Mouse (Mus musculus) stomach, embryonic 16.5 days (tissue): ENCODE data around the gene Large2. TPM values are rescaled to one million over a fixed set of nuclear protein-coding genes. Genes with fewer than 3 reads are reported as not detected.

Source experiments
- ATAC-seq: fragments of 200-750 bp; cut with Nextera tagmentation; 2 replicates; pipeline ENCODE4 v1.8.0; 2017; ENCODE audit warnings: moderate number of reproducible peaks, moderate TSS enrichment; ENCODE audit not compliant: insufficient read depth, low FRiP score
- H3K27ac ChIP-seq: fragments of 300-500 bp; sonication (generic); 2 replicates; pipeline ENCODE4 v1.5.1; 2014; ENCODE audit warnings: low read length
- H3K27me3 ChIP-seq: fragments of 300-500 bp; sonication (generic); 2 replicates; pipeline ENCODE4 v1.6.1; 2014; ENCODE audit warnings: low read length, control low read depth, mixed read lengths; ENCODE audit not compliant: control insufficient read depth, insufficient read depth
- H3K36me3 ChIP-seq: fragments of 300-500 bp; sonication (generic); 2 replicates; pipeline ENCODE4 v1.6.1; 2014; ENCODE audit warnings: low read length; ENCODE audit not compliant: control insufficient read depth, insufficient read depth
- H3K4me1 ChIP-seq: fragments of 300-500 bp; sonication (generic); 2 replicates; pipeline ENCODE4 v1.6.1; 2014; ENCODE audit warnings: low read length, control low read depth, mixed read lengths; ENCODE audit not compliant: control insufficient read depth, insufficient read depth
- H3K4me2 ChIP-seq: fragments of 300-500 bp; sonication (generic); 2 replicates; pipeline ENCODE4 v1.6.1; 2014; ENCODE audit warnings: low read depth, low read length, mixed read lengths
- H3K4me3 ChIP-seq: fragments of 300-500 bp; sonication (generic); replicated peaks from 2 replicates; pipeline ENCODE4 v1.5.1; 2014; ENCODE audit warnings: mild to moderate bottlenecking, low read length
- H3K9ac ChIP-seq: fragments of 300-500 bp; sonication (generic); 2 replicates; pipeline ENCODE4 v1.6.1; 2014; ENCODE audit warnings: low read length
- H3K9me3 ChIP-seq: fragments of 300-500 bp; sonication (generic); replicated peaks from 2 replicates; pipeline ENCODE4 v1.6.1; 2016; ENCODE audit warnings: low read length, control low read depth; ENCODE audit not compliant: control insufficient read depth
- WGBS: fragments of 180-500 bp; shearing (Covaris S2); extraction: QIAGEN DNeasy Blood & Tissue Kit; methylation state at CpG from one replicate; pipeline ENCODE4 v1.1.7; 2014; 5-methylcytosine and 5-hydroxymethylcytosine counted together
- microRNA-seq: library from miRNA; unstranded; fragments of <30 nt; microRNA quantifications from one replicate; pipeline ENCODE4, GENCODE M21; 2016
- polyA plus RNA-seq: library from polyadenylated mRNA; unstranded; fragments of >200 nt; fragmentation: Nextera tagmentation; extraction: Ambion mirVana; gene quantifications from 2 replicates; pipeline ENCODE4 v1.2.1, GENCODE M21; 2015

Gene Large2
- polyA plus RNA-seq, 1 experiment from 2014 or later = 12.6 TPM

GRCm38 (mm10) chr2:92328206-92328605 lies 46.5 kb downstream of the Large2 start:
- ATAC-seq = no peak
- no peak overlapping the region for H3K27ac ChIP-seq
- H3K4me3 ChIP-seq = no peak overlapping the region
- H3K4me2 ChIP-seq = no peak overlapping the region
- H3K4me1 ChIP-seq = no peaks in the 10 kb centered on the region
- no peaks in the 10 kb centered on the region for H3K27me3 ChIP-seq
- peaks cover 3% of the 10 kb centered on the region; the same call in 1 of the 2 replicates for H3K36me3 ChIP-seq
- no peaks in the 10 kb centered on the region for H3K9me3 ChIP-seq
- H3K9ac ChIP-seq = no peak overlapping the region
- 90% methylated on average over 8 of the region's 8 CpGs for WGBS

GRCm38 (mm10) chr2:92327601-92328000 lies 47.1 kb downstream of the Large2 start:
- Histone ChIP-seq H3K4me3 (no peak overlapping the region), H3K36me3 (0 out of 2 replicates have a peak, but pooled peaks cover 1% of the 10 kb centered on the region), H3K9me3 (no peaks in the 10 kb centered on the region), H3K9ac (no peak overlapping the region), H3K4me2 (no peak overlapping the region), H3K27me3 (no peaks in the 10 kb centered on the region), H3K4me1 (no peaks in the 10 kb centered on the region), H3K27ac (no peak overlapping the region)
- ATAC-seq = no peak
- WGBS = 91% methylated on average over 4 of the region's 4 CpGs

- no peaks in the 10 kb centered on the region for H3K27me3 ChIP-seq
- no peak overlapping the region for H3K27ac ChIP-seq
- H3K9ac ChIP-seq = no peak overlapping the region
- ATAC-seq = no peak
- no peaks in the 10 kb centered on the region for H3K4me1 ChIP-seq
- 0 out of 2 replicates have a peak, but pooled peaks cover 8% of the 10 kb centered on the region for H3K36me3 ChIP-seq
- no peaks in the 10 kb centered on the region for H3K9me3 ChIP-seq
- H3K4me3 ChIP-seq = no peak overlapping the region
- 58% methylated on average over 1 of the region's 1 CpGs for WGBS
- H3K4me2 ChIP-seq = no peak overlapping the region
These were observed 48.4 kb downstream of the Large2 start for GRCm38 (mm10) chr2:92326221-92326620.

- ATAC-seq = no peak
- H3K4me3 ChIP-seq = no peak overlapping the region
- H3K9ac ChIP-seq = no peak overlapping the region
- 84% methylated on average over 7 of the region's 7 CpGs for WGBS
- H3K36me3 ChIP-seq = 0 out of 2 replicates have a peak, but pooled peaks cover 8% of the 10 kb centered on the region
- no peak overlapping the region for H3K4me2 ChIP-seq
- H3K27ac ChIP-seq = no peak overlapping the region
- no peaks in the 10 kb centered on the region for H3K27me3 ChIP-seq
- no peaks in the 10 kb centered on the region for H3K4me1 ChIP-seq
- no peaks in the 10 kb centered on the region for H3K9me3 ChIP-seq
These were observed 49.0 kb downstream of the Large2 start for GRCm38 (mm10) chr2:92325676-92326075.

- H3K4me2 ChIP-seq = no peak overlapping the region
- H3K36me3 ChIP-seq = 0 out of 2 replicates have a peak, but pooled peaks cover 8% of the 10 kb centered on the region
- H3K27me3 ChIP-seq = no peaks in the 10 kb centered on the region
- no peaks in the 10 kb centered on the region for H3K9me3 ChIP-seq
- ATAC-seq = no peak
- H3K27ac ChIP-seq = no peak overlapping the region
- no peaks in the 10 kb centered on the region for H3K4me1 ChIP-seq
- H3K4me3 ChIP-seq = no peak overlapping the region
- no peak overlapping the region for H3K9ac ChIP-seq
- 85% methylated on average over 2 of the region's 2 CpGs for WGBS
These were observed 52.0 kb downstream of the Large2 start for GRCm38 (mm10) chr2:92322669-92323068.

- Histone ChIP-seq H3K4me3 (no peak overlapping the region), H3K36me3 (0 out of 2 replicates have a peak, but pooled peaks cover 3% of the 10 kb centered on the region), H3K9ac (no peak overlapping the region), H3K27ac (no peak overlapping the region), H3K9me3 (no peaks in the 10 kb centered on the region), H3K4me2 (no peak overlapping the region), H3K27me3 (no peaks in the 10 kb centered on the region), H3K4me1 (0 out of 2 replicates have a peak, but pooled peaks cover 3% of the 10 kb centered on the region)
- no peak for ATAC-seq
- 78% methylated on average over 5 of the region's 5 CpGs for WGBS
These were observed 57.4 kb downstream of the Large2 start for GRCm38 (mm10) chr2:92317228-92317627.

GRCm38 (mm10) chr2:92316652-92317051 lies 58.0 kb downstream of the Large2 start:
- H3K4me1 ChIP-seq = 0 out of 2 replicates have a peak, but pooled peaks cover 3% of the 10 kb centered on the region
- no peaks in the 10 kb centered on the region for H3K9me3 ChIP-seq
- no peaks in the 10 kb centered on the region for H3K27me3 ChIP-seq
- H3K9ac ChIP-seq = no peak overlapping the region
- no peak overlapping the region for H3K27ac ChIP-seq
- WGBS = 61% methylated on average over 3 of the region's 3 CpGs
- H3K4me2 ChIP-seq = no peak overlapping the region
- no peak for ATAC-seq
- no peak overlapping the region for H3K4me3 ChIP-seq
- H3K36me3 ChIP-seq = 0 out of 2 replicates have a peak, but pooled peaks cover 2% of the 10 kb centered on the region

Small RNAs within 50 kb of the gene (microRNA-seq; reads per million reads assigned to microRNA genes)
- gene Mir7000 = not detected

Other genes with a start within 250 kb of the Large2 start
- gene Pex16, start 193 bp downstream of the Large2 start, polyA plus RNA-seq = 27.8 and 31.9 TPM in 2 replicates
- 3.5 and 5.4 TPM in 2 replicates for gene 1700029I15Rik, start 7.7 kb upstream of the Large2 start, polyA plus RNA-seq
- gene Mapk8ip1, start 26.4 kb upstream of the Large2 start, polyA plus RNA-seq = 12.5 and 14.9 TPM in 2 replicates
- 23.4 and 26.5 TPM in 2 replicates for gene Cry2, start 59.2 kb upstream of the Large2 start, polyA plus RNA-seq
- gene Slc35c1, start 85.7 kb upstream of the Large2 start, polyA plus RNA-seq = 34.5 and 40.4 TPM in 2 replicates
- 4.2 and 5.1 TPM in 2 replicates for gene Chst1, start 224.8 kb upstream of the Large2 start, polyA plus RNA-seq